Mouse (Mus musculus) v-Abl transformed pro-B cells (cell line): ENCODE measurements around the gene Icos.

Source experiments
- in situ Hi-C, 2 experiments: fragments of 400-800 bp; cut with MboI; formaldehyde crosslinking; loops; one replicate each; pipeline ENCODE4 v1.15.1; 2025; ENCODE audit not compliant: unreplicated experiment in 2 of 2

Gene Icos

GRCm38 (mm10) chr1:60977641-60978040 lies at the start of gene Icos:
Gene Icos (plus strand): TSS chr1:60977927.
- in situ Hi-C loops, result no loop called here

DNA sequence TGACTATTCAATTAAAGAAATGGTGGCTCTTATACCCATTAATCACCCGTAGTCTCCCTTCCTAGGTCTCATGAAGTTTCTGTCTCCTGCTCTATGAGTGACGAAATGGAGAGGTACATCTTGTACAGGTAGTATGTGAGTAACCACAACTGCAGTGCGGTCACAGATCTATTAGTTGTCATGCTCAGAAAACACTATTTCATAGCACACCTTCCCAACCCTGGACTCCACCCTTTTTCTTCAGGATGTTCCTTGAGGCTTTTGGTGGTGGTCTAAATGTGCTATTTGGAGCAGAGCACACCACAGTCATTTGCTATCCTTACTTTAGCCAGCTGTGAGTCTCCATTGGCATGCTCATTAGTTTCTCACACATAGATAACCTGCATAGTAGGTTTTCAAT lies 48.7 kb upstream of the Icos start:
- in situ Hi-C loops, result no loop called here

- in situ Hi-C loops, result no loop called here
Observed at GRCm38 (mm10) chr1:60930397-60930796, 47.3 kb upstream of the Icos start.

DNA sequence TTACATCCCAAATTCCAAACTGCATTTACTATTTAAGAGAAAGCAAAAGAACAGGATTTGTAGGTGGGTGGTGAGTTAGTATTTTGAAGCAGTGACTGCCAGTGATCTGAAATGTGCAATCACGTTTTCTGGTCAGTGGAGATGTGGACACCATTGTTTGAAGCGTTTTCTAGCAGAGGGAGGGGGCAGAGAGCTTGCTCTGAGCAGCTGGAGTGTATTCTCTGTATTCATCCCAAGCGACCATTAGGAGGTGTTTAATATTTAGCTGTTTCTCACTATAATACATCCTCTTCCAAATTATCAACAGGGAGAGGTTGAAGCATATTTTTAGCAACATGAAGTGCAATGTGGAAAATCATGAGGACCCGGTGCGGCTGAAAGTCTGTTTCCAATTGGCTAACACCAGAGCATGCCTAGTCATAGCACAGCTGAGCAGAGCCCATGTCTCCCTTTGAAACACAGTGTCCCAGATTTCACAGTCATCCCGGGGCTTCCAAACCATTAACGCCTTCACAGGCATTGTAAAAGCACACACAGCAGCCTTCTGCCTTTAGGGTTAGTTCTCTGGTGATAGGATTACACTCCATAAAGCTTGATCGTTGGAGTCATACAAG lies 41.7 kb upstream of the Icos start:
- in situ Hi-C loops, result no loop called here

GRCm38 (mm10) chr1:60936963-60937711 lies 40.6 kb upstream of the Icos start:
- in situ Hi-C loops, result no loop called here

- in situ Hi-C loops, result no loop called here
Observed at GRCm38 (mm10) chr1:60938256-60938655, 39.5 kb upstream of the Icos start.

DNA sequence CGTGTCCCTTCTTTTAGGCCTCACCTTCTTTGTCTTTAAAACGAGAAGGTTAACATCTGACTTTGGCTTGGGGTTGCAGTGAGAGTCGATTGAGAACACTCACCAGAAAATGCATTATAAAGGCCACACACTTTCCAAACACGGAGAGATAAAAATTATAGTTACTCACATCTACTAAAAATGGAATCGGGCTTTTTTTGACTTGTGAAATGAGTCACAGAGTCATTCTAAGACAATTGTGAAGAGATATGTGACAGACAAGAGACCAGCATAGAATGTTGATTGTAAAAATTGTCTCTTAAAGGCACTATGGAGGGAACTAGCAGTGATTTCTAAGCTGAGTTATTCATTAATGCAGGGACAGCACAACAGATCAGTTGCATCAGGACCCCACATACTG lies 38.8 kb upstream of the Icos start:
- in situ Hi-C loops, result no loop called here

DNA sequence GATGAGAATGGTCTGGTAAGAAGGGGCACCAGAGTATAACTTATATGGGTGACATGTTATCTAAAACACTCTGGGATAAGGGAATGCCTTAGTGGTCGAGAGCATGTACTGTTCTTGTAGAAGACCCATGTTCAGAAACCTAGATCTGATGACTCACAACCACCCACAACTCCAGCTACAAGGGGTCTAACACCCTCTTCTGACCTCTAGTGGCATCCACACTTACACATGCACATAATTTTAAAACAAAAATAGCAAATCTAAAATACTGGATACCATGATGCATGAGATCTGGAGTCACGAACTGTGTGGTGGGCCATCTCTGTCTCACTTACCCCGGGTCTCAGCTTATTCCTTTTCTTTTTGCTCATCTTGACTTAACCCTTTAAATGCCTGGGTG lies 37.7 kb upstream of the Icos start:
- in situ Hi-C loops, result loop anchor here (5.0 kb wide), 2 partner anchors 73 to 78 kb away; no protein-coding TSS in a partner anchor

DNA sequence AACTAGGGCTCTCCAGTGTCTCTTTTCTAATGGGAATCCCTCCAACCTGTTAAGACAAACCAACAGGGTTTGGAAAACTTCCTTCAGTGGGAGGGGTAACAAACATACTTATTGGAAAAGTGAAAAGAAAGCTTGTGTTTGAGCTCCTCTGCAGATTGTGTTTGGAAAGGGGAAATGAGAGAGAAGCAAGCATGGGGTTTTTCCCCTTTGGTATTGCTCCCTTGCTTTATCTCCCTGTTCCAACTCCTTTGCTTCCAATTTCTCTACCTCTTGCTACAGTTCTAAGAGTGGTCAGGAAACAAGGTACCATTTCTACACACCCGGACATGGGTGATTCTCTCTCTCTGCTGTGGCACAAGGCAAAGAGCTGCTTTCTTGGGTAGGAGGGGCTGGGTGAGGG lies 37.1 kb upstream of the Icos start:
- in situ Hi-C loops, result loop anchor here (5.0 kb wide), 2 partner anchors 73 to 78 kb away; no protein-coding TSS in a partner anchor

GRCm38 (mm10) chr1:60941056-60942048 lies 36.4 kb upstream of the Icos start:
- in situ Hi-C loops, result loop anchor here (5.0 kb wide), 2 partner anchors 74 to 79 kb away; no protein-coding TSS in a partner anchor

GRCm38 (mm10) chr1:60942921-60943320 lies 34.8 kb upstream of the Icos start:
- in situ Hi-C loops, result loop anchor here (5.0 kb wide), 2 partner anchors 76 to 81 kb away; no protein-coding TSS in a partner anchor

- in situ Hi-C loops, result no loop called here
Observed at GRCm38 (mm10) chr1:60945633-60946401, 31.9 kb upstream of the Icos start.

- in situ Hi-C loops, result no loop called here
Observed at GRCm38 (mm10) chr1:60948112-60948511, 29.6 kb upstream of the Icos start.

- in situ Hi-C loops, result loop anchor here (10.0 to 25.0 kb wide), 6 partner anchors 418 to 1241 kb away; no protein-coding TSS in a partner anchor
Observed at GRCm38 (mm10) chr1:60952958-60953357, 24.8 kb upstream of the Icos start.

- in situ Hi-C loops, result loop anchor here (10.0 to 25.0 kb wide), 6 partner anchors 419 to 1241 kb away; no protein-coding TSS in a partner anchor
Observed at GRCm38 (mm10) chr1:60953686-60954085, 24.0 kb upstream of the Icos start.

DNA sequence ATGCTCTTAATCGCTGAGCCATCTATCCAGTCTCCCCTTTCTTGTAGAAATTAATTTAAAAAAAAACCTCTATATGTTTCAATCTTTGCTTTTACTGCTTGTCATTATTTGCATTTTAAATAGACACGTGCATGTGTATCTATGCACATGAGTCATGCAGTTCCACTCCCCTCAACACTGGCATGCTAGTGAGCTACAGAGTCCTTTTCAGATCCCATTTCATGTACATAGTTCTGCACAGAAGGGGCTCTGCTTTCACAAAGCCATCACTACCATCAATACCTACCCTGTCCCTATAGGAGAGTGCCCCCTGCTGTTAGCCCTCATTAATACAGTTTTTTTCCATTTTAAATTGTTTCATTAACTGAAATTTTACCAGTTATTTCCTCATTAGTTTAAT lies 23.0 kb upstream of the Icos start:
- in situ Hi-C loops, result loop anchor here (5.0 to 25.0 kb wide), 8 partner anchors 420 to 1242 kb away; no protein-coding TSS in a partner anchor

- in situ Hi-C loops, result loop anchor here (5.0 to 25.0 kb wide), 8 partner anchors 420 to 1243 kb away; no protein-coding TSS in a partner anchor
Observed at GRCm38 (mm10) chr1:60955186-60955585, 22.5 kb upstream of the Icos start.

GRCm38 (mm10) chr1:60956196-60956595 lies 21.5 kb upstream of the Icos start:
- in situ Hi-C loops, result loop anchor here (5.0 to 25.0 kb wide), 8 partner anchors 421 to 1244 kb away; no protein-coding TSS in a partner anchor

- in situ Hi-C loops, result loop anchor here (5.0 to 25.0 kb wide), 8 partner anchors 423 to 1246 kb away; no protein-coding TSS in a partner anchor
Observed at GRCm38 (mm10) chr1:60958287-60958686, 19.4 kb upstream of the Icos start.
